Mouse (Mus musculus) right cerebral cortex, postnatal 14 days (tissue): ENCODE measurements around the gene Cpa4.

Experiments
- DNase-seq: peaks from one replicate; pipeline ENCODE4 v3.0.0; 2022

Cpa4 gene

DNA sequence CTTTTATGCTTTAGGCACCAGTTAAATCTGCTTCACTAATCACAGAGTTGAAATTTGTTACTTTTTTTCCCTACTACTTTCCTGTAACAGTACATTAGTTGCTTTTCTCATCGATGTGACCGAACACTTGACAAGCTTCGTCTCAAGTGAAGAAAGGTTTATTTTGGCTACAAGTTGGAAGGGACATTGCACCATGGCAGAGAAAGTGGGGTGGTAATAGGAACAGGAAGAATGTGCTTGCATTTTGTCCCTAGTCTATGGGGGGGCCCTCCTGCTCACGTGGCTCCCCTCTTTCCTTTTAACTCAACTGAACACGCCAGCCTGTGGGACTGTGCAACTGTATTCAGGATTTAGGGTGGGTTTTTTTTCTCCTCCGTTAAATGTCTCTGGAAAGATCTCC lies 15.5 kb upstream of the Cpa4 start:
- DNase-seq = no peak

- DNase-seq = no peak
Measured at GRCm38 (mm10) chr6:30553381-30554010, 14.7 kb upstream of the Cpa4 start.

DNA sequence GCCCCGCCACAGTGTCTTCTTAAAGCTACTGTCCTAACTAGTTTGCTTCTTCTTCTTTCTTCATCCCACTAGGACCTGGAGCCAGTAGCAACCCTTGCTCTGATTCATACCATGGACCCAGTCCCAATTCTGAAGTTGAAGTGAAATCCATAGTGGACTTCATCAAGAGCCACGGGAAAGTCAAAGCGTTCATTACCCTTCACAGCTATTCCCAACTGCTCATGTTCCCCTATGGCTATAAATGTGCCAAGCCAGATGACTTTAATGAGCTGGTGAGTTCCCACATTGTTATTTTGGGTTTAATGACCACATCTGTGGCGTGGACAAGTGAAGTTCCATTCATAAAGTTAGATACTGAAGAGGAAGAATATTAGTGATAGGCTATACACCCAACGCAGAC lies 14.1 kb upstream of the Cpa4 start:
- DNase-seq = no peak

- no peak for DNase-seq
Measured at GRCm38 (mm10) chr6:30554621-30555170, 13.5 kb upstream of the Cpa4 start.

DNA sequence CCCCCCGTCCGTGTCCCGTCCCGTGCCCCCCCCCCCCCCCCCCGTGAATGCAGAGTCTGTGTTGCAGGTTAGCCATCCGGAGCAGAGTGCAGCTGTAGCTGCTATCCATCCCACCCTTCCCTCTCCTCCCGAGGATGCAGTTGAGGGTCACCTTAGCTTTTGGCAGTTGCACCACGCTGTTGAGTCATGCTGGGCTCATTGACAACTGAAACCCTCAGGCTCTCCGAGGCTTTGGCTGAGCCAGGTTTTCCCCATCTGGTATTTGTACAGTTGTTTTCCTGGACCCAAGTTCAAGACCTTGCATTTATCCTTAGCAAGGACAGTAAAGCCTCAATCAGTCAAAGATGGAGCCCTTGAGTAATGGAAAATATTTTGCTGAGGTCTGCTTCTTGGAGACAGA lies 12.1 kb upstream of the Cpa4 start:
- no peak for DNase-seq

DNA sequence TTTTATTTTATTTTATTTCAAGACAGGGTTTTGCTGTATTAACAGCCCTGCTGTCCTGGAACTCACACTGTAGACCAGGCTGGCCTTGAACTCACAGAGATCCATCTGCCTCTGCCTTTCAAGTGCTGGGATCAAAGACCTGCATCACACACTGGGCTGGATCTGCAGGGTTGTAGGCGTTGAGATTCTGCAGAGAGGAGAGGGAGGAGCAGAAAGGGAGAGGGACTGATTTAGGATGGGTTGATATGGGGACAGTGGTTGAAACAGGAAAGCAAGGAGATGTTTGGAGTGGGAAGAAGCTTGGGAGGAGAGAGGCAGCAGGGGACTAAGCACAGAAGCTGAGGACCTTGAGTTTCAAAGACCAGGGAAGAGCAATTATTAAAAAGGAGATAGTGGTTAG lies 8.4 kb upstream of the Cpa4 start:
- no peak for DNase-seq

- DNase-seq = no peak
Measured at GRCm38 (mm10) chr6:30562132-30562531, 6.0 kb upstream of the Cpa4 start.

DNA sequence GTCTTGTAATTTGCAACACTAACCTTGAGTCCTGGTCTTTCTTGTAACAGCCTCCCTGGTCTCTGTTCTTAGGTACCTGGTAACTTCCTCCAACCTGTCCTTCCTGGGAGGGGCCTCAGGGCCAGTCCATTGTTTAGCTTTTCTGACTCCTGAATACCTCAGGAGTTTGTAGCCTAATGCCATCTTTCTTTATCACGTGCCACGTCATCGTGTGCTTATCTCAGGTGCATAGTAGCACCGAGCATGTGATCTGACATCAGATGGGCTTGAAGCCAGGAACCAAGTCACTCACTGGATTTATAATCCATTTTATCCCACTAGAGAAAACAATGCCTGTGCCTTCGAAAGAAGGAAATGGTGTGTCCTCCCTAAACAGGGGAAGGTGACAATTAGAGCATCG lies 4.6 kb upstream of the Cpa4 start:
- no peak for DNase-seq

GRCm38 (mm10) chr6:30564051-30564450 lies 4.1 kb upstream of the Cpa4 start:
- DNase-seq = no peak

GRCm38 (mm10) chr6:30569331-30569730 lies 1.2 kb downstream of the Cpa4 start:
- DNase-seq = no peak

- no peak for DNase-seq
Measured at GRCm38 (mm10) chr6:30570012-30570411, 1.8 kb downstream of the Cpa4 start.

- DNase-seq = peak; percentile 69
Measured at GRCm38 (mm10) chr6:30572456-30573311, 4.5 kb downstream of the Cpa4 start.

GRCm38 (mm10) chr6:30573380-30573779 lies 5.2 kb downstream of the Cpa4 start:
- no peak for DNase-seq

DNA sequence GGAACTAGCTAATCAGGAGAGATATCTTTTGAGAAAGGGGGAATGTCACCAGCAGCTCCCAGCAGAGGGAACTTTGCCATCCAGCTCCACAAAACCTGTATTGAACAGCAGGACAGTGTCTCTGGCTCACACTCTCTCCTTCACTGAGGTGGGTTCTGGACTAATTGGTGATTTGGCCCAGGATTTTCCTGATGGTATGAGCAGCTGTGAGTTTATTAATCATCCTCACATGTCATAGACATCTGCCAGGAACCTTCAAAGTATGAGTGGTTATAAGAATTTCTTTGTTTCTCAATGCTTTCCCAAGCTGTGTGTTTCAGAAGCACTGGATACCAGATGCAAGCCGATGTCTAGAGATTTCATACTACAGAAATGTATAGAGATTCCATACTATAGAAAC lies 6.8 kb downstream of the Cpa4 start:
- no peak for DNase-seq

DNA sequence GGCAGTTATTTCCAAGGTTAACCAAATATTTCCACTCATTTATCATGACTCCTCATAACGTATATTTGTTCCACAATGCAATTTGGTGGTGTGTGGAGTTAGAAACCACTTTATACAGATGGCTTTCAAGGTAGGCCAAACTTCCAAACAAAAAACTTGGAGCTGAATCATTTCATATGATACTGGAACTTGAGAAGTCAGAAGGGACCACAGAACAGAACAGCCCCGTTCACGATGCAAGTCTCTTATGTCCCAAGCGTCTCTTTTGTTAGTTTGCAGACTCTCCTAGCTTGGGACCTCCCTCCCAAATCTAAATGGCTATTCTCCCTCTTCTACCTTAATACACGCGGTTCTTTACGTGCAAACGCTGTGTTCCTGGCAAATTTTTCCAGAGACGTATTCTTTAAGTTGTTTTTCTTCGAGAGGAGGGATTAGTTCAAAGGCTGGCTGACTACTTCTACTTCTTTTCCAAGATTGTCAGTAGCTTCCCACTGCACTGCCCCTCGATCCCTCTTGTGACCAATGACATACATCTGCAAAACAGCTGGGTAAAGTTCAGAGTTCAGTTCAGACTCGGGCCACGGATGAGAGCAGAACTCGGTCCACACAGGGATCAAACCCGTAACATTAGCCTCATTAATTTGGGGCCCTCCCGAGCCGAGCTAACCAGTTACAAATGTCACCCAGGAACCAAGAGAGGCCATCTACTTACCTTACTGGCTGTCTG lies 8.5 kb downstream of the Cpa4 start:
- no peak for DNase-seq

- no peak for DNase-seq
Measured at GRCm38 (mm10) chr6:30579961-30580840, 12.0 kb downstream of the Cpa4 start.

DNA sequence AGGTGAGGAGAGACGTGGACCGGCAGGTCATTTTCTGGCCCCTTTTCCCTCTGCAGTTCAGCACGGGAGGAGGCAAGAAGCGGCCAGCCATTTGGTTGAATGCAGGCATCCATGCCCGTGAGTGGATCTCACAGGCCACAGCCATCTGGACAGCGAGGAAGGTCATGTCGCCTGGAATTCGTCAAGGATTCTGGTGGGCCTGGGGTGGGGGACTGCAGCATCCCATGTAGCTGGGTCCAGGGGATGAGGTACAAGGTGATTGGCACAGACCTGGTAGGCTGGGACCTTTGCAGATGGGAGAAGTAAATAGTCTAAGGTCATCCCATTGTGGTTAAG lies 12.6 kb downstream of the Cpa4 start:
- DNase-seq = no peak

- no peak for DNase-seq
Measured at GRCm38 (mm10) chr6:30586886-30587442, 18.8 kb downstream of the Cpa4 start.

DNA sequence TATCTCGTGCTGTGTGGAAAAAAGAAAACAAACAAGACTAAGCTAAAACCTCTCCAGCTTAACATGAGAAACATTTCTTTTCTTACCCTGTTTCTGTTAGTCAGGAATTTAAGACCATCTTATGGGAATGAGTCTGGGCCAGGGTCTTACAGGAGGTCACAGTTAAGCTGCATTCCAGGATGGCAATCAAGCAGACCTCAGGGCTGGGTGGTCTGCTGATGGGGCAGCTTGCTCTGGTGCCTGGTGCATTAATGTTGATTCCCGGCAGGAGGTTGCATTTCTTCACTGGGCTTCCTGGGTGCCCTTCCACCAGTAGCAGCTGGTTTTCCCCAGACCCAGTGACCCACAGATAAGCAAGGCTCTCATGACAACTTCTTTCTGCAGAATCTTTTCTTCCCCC lies 21.6 kb downstream of the Cpa4 start:
- DNase-seq = no peak

GRCm38 (mm10) chr6:30591851-30592404 lies 23.8 kb downstream of the Cpa4 start:
- no peak for DNase-seq

DNA sequence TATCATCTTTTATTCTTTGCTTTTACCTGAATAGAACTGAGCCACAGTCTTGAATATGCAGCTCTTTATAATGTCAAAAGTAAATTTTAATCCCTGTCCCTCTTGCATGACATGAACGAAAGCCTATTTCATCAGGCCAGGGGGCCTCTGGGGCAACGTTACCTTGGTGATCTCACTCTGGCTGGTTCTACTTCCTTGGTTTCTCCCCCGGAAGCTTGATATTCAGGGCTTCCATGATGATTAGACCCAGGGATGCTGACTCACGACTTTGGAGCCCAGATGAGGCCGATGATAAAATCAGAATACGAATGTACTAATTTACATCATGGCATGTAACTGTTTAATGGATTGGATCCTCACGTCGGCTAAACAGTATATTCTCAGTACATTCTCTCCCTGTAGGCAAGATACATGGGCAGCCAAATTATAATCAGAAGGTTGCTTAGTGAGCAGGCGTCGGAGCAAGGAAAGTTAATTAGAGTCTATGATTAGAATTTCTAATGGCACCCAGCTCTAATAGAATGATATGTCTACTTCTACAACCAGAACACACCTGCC lies 24.3 kb downstream of the Cpa4 start:
- no peak for DNase-seq

DNA sequence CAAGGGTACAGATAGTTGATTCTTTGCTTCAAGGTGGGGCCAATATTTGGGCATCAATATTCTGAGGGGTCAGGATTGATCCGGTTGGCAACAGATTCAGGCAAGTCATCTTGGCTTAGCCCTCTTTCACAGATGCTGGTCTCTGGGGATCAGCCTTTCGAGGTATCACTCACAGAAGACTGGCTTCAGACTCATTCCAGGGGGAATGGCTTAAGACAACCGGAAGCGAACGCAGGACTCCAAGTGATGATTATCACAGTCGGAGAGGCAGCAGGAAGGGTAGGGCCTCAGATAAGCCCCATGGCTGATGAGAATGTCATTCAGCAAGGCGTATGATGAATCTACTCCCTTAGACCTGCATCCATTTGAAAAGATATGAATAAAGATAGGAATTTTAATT lies 26.2 kb downstream of the Cpa4 start:
- DNase-seq = no peak
